Mouse (Mus musculus): ENCODE results near the gene Kalrn. TPM values are rescaled to one million over a fixed set of nuclear protein-coding genes. Genes with fewer than 3 reads are reported as not detected.

Gene Kalrn
- polyA plus RNA-seq, 1 experiment from 2014 or later, result 22.4 TPM

- Histone ChIP-seq H3K27me3 (ENCODE audit: control insufficient read depth, insufficient read depth, low read length) (no peaks in the 10 kb centered on the region), H3K4me1 (replicated peaks; ENCODE audit: control insufficient read depth, insufficient read depth, low read length) (no peaks in the 10 kb centered on the region), H3K4me3 (ENCODE audit: low read depth, low read length) (no peak overlapping the region), H3K9me3 (ENCODE audit: control insufficient read depth, low read length) (no peaks in the 10 kb centered on the region), H3K27ac (ENCODE audit: low read depth, low read length) (no peak overlapping the region), H3K4me2 (ENCODE audit: low read depth, low read length, severe bottlenecking) (no peak overlapping the region), H3K36me3 (ENCODE audit: control insufficient read depth, insufficient read depth, low read length) (no peaks in the 10 kb centered on the region; the same call in 1 of the 2 replicates), H3K9ac (ENCODE audit: low read length) (no peak overlapping the region)
- WGBS, result 52% methylated on average over 5 of the region's 5 CpGs
- DNase-seq (ENCODE audit: low spot score) (no peak), ATAC-seq (replicated peaks; ENCODE audit: low FRiP score) (no peak)
Measured at GRCm38 (mm10) chr16:34228661-34229060, 344.7 kb downstream of the Kalrn start.

GRCm38 (mm10) chr16:34212160-34212559 lies 361.2 kb downstream of the Kalrn start:
- Histone ChIP-seq H3K9me3 (ENCODE audit: control insufficient read depth, low read length) (no peaks in the 10 kb centered on the region), H3K4me1 (replicated peaks; ENCODE audit: control insufficient read depth, insufficient read depth, low read length) (no peaks in the 10 kb centered on the region), H3K36me3 (ENCODE audit: control insufficient read depth, insufficient read depth, low read length) (no peaks in the 10 kb centered on the region; the same call in 1 of the 2 replicates), H3K27me3 (ENCODE audit: control insufficient read depth, insufficient read depth, low read length) (no peaks in the 10 kb centered on the region), H3K4me3 (ENCODE audit: low read depth, low read length) (no peak overlapping the region), H3K27ac (ENCODE audit: low read depth, low read length) (no peak overlapping the region), H3K9ac (ENCODE audit: low read length) (no peak overlapping the region), H3K4me2 (ENCODE audit: low read depth, low read length, severe bottlenecking) (no peak overlapping the region)
- DNase-seq (ENCODE audit: low spot score), result no peak
- ATAC-seq (replicated peaks; ENCODE audit: low FRiP score), result no peak
- 90% methylated on average over 3 of the region's 3 CpGs for WGBS

- Histone ChIP-seq H3K27ac (ENCODE audit: low read depth, low read length) (no peak overlapping the region), H3K36me3 (ENCODE audit: control insufficient read depth, insufficient read depth, low read length) (no peaks in the 10 kb centered on the region; the same call in 1 of the 2 replicates)
- 89% methylated on average over 12 of the region's 12 CpGs for WGBS
Measured at GRCm38 (mm10) chr16:34211243-34211642, 362.1 kb downstream of the Kalrn start.

GRCm38 (mm10) chr16:34208748-34209147 lies 364.6 kb downstream of the Kalrn start:
- Histone ChIP-seq H3K27ac (ENCODE audit: low read depth, low read length) (no peak overlapping the region), H3K9ac (ENCODE audit: low read length) (no peak overlapping the region), H3K9me3 (ENCODE audit: control insufficient read depth, low read length) (no peaks in the 10 kb centered on the region), H3K4me2 (ENCODE audit: low read depth, low read length, severe bottlenecking) (no peak overlapping the region), H3K27me3 (ENCODE audit: control insufficient read depth, insufficient read depth, low read length) (no peaks in the 10 kb centered on the region), H3K4me3 (ENCODE audit: low read depth, low read length) (no peak overlapping the region), H3K36me3 (ENCODE audit: control insufficient read depth, insufficient read depth, low read length) (no peaks in the 10 kb centered on the region; the same call in 1 of the 2 replicates), H3K4me1 (replicated peaks; ENCODE audit: control insufficient read depth, insufficient read depth, low read length) (0 out of 2 replicates have a peak, but pooled peaks cover 2% of the 10 kb centered on the region)
- DNase-seq (ENCODE audit: low spot score), result no peak
- ATAC-seq (replicated peaks; ENCODE audit: low FRiP score), result no peak
- WGBS, result 83% methylated on average over 5 of the region's 5 CpGs

More at GRCm38 (mm10) chr16:34211243-34211642, 362.1 kb downstream of the Kalrn start:
- Histone ChIP-seq H3K9me3 (ENCODE audit: control insufficient read depth, low read length) (no peaks in the 10 kb centered on the region), H3K27me3 (ENCODE audit: control insufficient read depth, insufficient read depth, low read length) (no peaks in the 10 kb centered on the region), H3K4me2 (ENCODE audit: low read depth, low read length, severe bottlenecking) (no peak overlapping the region), H3K4me1 (replicated peaks; ENCODE audit: control insufficient read depth, insufficient read depth, low read length) (no peaks in the 10 kb centered on the region), H3K9ac (ENCODE audit: low read length) (no peak overlapping the region), H3K4me3 (ENCODE audit: low read depth, low read length) (no peak overlapping the region)
- ATAC-seq (replicated peaks; ENCODE audit: low FRiP score), result no peak
- DNase-seq (ENCODE audit: low spot score), result no peak

GRCm38 (mm10) chr16:34207972-34208371 lies 365.4 kb downstream of the Kalrn start:
- Histone ChIP-seq H3K4me3 (ENCODE audit: low read depth, low read length) (no peak overlapping the region), H3K9me3 (ENCODE audit: control insufficient read depth, low read length) (no peaks in the 10 kb centered on the region), H3K9ac (ENCODE audit: low read length) (no peak overlapping the region), H3K36me3 (ENCODE audit: control insufficient read depth, insufficient read depth, low read length) (no peaks in the 10 kb centered on the region; the same call in 1 of the 2 replicates), H3K27ac (ENCODE audit: low read depth, low read length) (no peak overlapping the region), H3K4me2 (ENCODE audit: low read depth, low read length, severe bottlenecking) (no peak overlapping the region), H3K27me3 (ENCODE audit: control insufficient read depth, insufficient read depth, low read length) (no peaks in the 10 kb centered on the region), H3K4me1 (replicated peaks; ENCODE audit: control insufficient read depth, insufficient read depth, low read length) (0 out of 2 replicates have a peak, but pooled peaks cover 2% of the 10 kb centered on the region)
- DNase-seq (ENCODE audit: low spot score) (no peak), ATAC-seq (replicated peaks; ENCODE audit: low FRiP score) (no peak)
- 95% methylated on average over 5 of the region's 5 CpGs for WGBS

- ATAC-seq (replicated peaks; ENCODE audit: low FRiP score) (peak; percentile 55; the same call in 1 of the 2 replicates), DNase-seq (ENCODE audit: low spot score) (peak; percentile 83)
- H3K4me2 ChIP-seq (ENCODE audit: low read depth, low read length, severe bottlenecking), result no peak overlapping the region
- no peak overlapping the region for H3K9ac ChIP-seq (ENCODE audit: low read length)
- no peaks in the 10 kb centered on the region for H3K27me3 ChIP-seq (ENCODE audit: control insufficient read depth, insufficient read depth, low read length)
- no peaks in the 10 kb centered on the region for H3K9me3 ChIP-seq (ENCODE audit: control insufficient read depth, low read length)
- H3K4me3 ChIP-seq (ENCODE audit: low read depth, low read length), result no peak overlapping the region
- 52% methylated on average over 13 of the region's 13 CpGs for WGBS
- no peaks in the 10 kb centered on the region; the same call in 1 of the 2 replicates for H3K36me3 ChIP-seq (ENCODE audit: control insufficient read depth, insufficient read depth, low read length)
- H3K27ac ChIP-seq (ENCODE audit: low read depth, low read length), result no peak overlapping the region
- H3K4me1 ChIP-seq (replicated peaks; ENCODE audit: control insufficient read depth, insufficient read depth, low read length), result 0 out of 2 replicates have a peak, but pooled peaks cover 2% of the 10 kb centered on the region
Measured at GRCm38 (mm10) chr16:34204527-34205139, 368.7 kb downstream of the Kalrn start.

- Histone ChIP-seq H3K4me1 (replicated peaks; ENCODE audit: control insufficient read depth, insufficient read depth, low read length) (0 out of 2 replicates have a peak, but pooled peaks cover 2% of the 10 kb centered on the region), H3K4me2 (ENCODE audit: low read depth, low read length, severe bottlenecking) (no peak overlapping the region), H3K27ac (ENCODE audit: low read depth, low read length) (no peak overlapping the region), H3K36me3 (ENCODE audit: control insufficient read depth, insufficient read depth, low read length) (no peaks in the 10 kb centered on the region; the same call in 1 of the 2 replicates), H3K27me3 (ENCODE audit: control insufficient read depth, insufficient read depth, low read length) (no peaks in the 10 kb centered on the region), H3K9ac (ENCODE audit: low read length) (no peak overlapping the region), H3K9me3 (ENCODE audit: control insufficient read depth, low read length) (no peaks in the 10 kb centered on the region), H3K4me3 (ENCODE audit: low read depth, low read length) (no peak overlapping the region)
- ATAC-seq (replicated peaks; ENCODE audit: low FRiP score) (no peak), DNase-seq (ENCODE audit: low spot score) (no peak)
- WGBS, result 92% methylated on average over 6 of the region's 6 CpGs
Measured at GRCm38 (mm10) chr16:34199543-34199942, 373.8 kb downstream of the Kalrn start.

- Histone ChIP-seq H3K36me3 (ENCODE audit: control insufficient read depth, insufficient read depth, low read length) (no peaks in the 10 kb centered on the region), H3K27me3 (ENCODE audit: control insufficient read depth, insufficient read depth, low read length) (no peaks in the 10 kb centered on the region), H3K9ac (ENCODE audit: low read length) (no peak overlapping the region), H3K4me2 (ENCODE audit: low read depth, low read length, severe bottlenecking) (no peak overlapping the region), H3K27ac (ENCODE audit: low read depth, low read length) (no peak overlapping the region), H3K9me3 (ENCODE audit: control insufficient read depth, low read length) (no peaks in the 10 kb centered on the region), H3K4me3 (ENCODE audit: low read depth, low read length) (no peak overlapping the region), H3K4me1 (replicated peaks; ENCODE audit: control insufficient read depth, insufficient read depth, low read length) (no peaks in the 10 kb centered on the region)
- no peak; the same call in 1 of the 2 replicates for ATAC-seq (replicated peaks; ENCODE audit: low FRiP score)
- 44% methylated on average over 10 of the region's 10 CpGs for WGBS
- peak; percentile 65 for DNase-seq (ENCODE audit: low spot score)
Measured at GRCm38 (mm10) chr16:34192959-34193842, 380.1 kb downstream of the Kalrn start.
